Mouse (Mus musculus) ES-Bruce4 (cell line): ENCODE measurements around the gene Gm10181.

Experiments used
- CTCF ChIP-seq: IDR thresholded peaks from one replicate; pipeline ENCODE4 v1.8.1; 2011; ENCODE audit warnings: low read depth, low read length
- POLR2A ChIP-seq: IDR thresholded peaks from one replicate; pipeline ENCODE4 v1.8.1; 2011; ENCODE audit warnings: low read length; ENCODE audit not compliant: insufficient read depth

GRCm38 (mm10) chr9:25089122-25089521 is at the start of gene Gm10181:
- TF ChIP-seq POLR2A = no peak
- no peak for TF ChIP-seq CTCF
